Mouse (Mus musculus): ENCODE data around the gene Myo10. TPM values are rescaled to one million over a fixed set of nuclear protein-coding genes. Genes with fewer than 3 reads are reported as not detected.

Gene Myo10
- polyA plus RNA-seq, 1 experiment from 2014 or later, result 5.9 TPM

- TF ChIP-seq EP300 (IDR thresholded peaks at IDR 0.05; ENCODE audit: low read depth), result no peak
- TF ChIP-seq CTCF (IDR thresholded peaks at IDR 0.05; ENCODE audit: low read depth), result no peak
- H3K36me3 ChIP-seq (replicated peaks; ENCODE audit: insufficient read depth, low read length), result peaks cover 6% of the 10 kb centered on the region; the same call in 1 of the 2 replicates
- peaks cover 6% of the 10 kb centered on the region; the same call in 1 of the 2 replicates for H3K4me1 ChIP-seq (ENCODE audit: insufficient read depth)
- H3K27ac ChIP-seq (ENCODE audit: low read depth), result no peak overlapping the region
- no peak overlapping the region for H3K4me2 ChIP-seq (ENCODE audit: low read depth, low read length)
- WGBS (ENCODE audit: insufficient replicate concordance), result 65% methylated on average over 10 of the region's 10 CpGs
- H3K9me3 ChIP-seq (ENCODE audit: low read length), result no peaks in the 10 kb centered on the region
- no peak for ATAC-seq
- no peaks in the 10 kb centered on the region for H3K27me3 ChIP-seq (ENCODE audit: insufficient read depth, low read length)
- no peak overlapping the region for H3K9ac ChIP-seq (replicated peaks)
- H3K4me3 ChIP-seq (ENCODE audit: low read depth, low read length), result no peak overlapping the region
- DNase-seq, result no peak
Observed at GRCm38 (mm10) chr15:25758037-25758436, 135.7 kb downstream of the Myo10 start.

- no peak for TF ChIP-seq CTCF (IDR thresholded peaks at IDR 0.05; ENCODE audit: low read depth)
- ATAC-seq, result peak; percentile 68
- H3K4me1 ChIP-seq (ENCODE audit: insufficient read depth), result peaks cover 6% of the 10 kb centered on the region; the same call in 1 of the 2 replicates
- H3K4me3 ChIP-seq (ENCODE audit: low read depth, low read length), result no peak overlapping the region
- peaks cover 6% of the 10 kb centered on the region; the same call in 1 of the 2 replicates for H3K36me3 ChIP-seq (replicated peaks; ENCODE audit: insufficient read depth, low read length)
- DNase-seq, result peak; percentile 51
- H3K4me2 ChIP-seq (ENCODE audit: low read depth, low read length), result no peak overlapping the region
- 60% methylated on average over 15 of the region's 15 CpGs for WGBS (ENCODE audit: insufficient replicate concordance)
- H3K27me3 ChIP-seq (ENCODE audit: insufficient read depth, low read length), result no peaks in the 10 kb centered on the region
- no peak overlapping the region for H3K9ac ChIP-seq (replicated peaks)
- H3K9me3 ChIP-seq (ENCODE audit: low read length), result no peaks in the 10 kb centered on the region
- no peak overlapping the region for H3K27ac ChIP-seq (ENCODE audit: low read depth)
Observed at GRCm38 (mm10) chr15:25758500-25759086, 136.3 kb downstream of the Myo10 start.

- no peak overlapping the region for H3K4me3 ChIP-seq (ENCODE audit: low read depth, low read length)
- peaks cover 6% of the 10 kb centered on the region; the same call in 1 of the 2 replicates for H3K4me1 ChIP-seq (ENCODE audit: insufficient read depth)
- DNase-seq (no peak), ATAC-seq (no peak)
- peaks cover 6% of the 10 kb centered on the region; the same call in 1 of the 2 replicates for H3K36me3 ChIP-seq (replicated peaks; ENCODE audit: insufficient read depth, low read length)
- no peak overlapping the region for H3K4me2 ChIP-seq (ENCODE audit: low read depth, low read length)
- 91% methylated on average over 5 of the region's 5 CpGs for whole genome bisulfite sequencing (ENCODE audit: insufficient replicate concordance)
- no peaks in the 10 kb centered on the region for H3K9me3 ChIP-seq (ENCODE audit: low read length)
- H3K9ac ChIP-seq (replicated peaks), result no peak overlapping the region
- H3K27ac ChIP-seq (ENCODE audit: low read depth), result no peak overlapping the region
- H3K27me3 ChIP-seq (ENCODE audit: insufficient read depth, low read length), result no peaks in the 10 kb centered on the region
- no peak for TF ChIP-seq CTCF (IDR thresholded peaks at IDR 0.05; ENCODE audit: low read depth)
Observed at GRCm38 (mm10) chr15:25760304-25760703, 138.0 kb downstream of the Myo10 start.

GRCm38 (mm10) chr15:25761049-25761448 is 138.7 kb downstream of the Myo10 start:
- H3K4me1 ChIP-seq (ENCODE audit: insufficient read depth), result peaks cover 6% of the 10 kb centered on the region; the same call in 1 of the 2 replicates
- WGBS (ENCODE audit: insufficient replicate concordance), result 74% methylated on average over 2 of the region's 2 CpGs
- ATAC-seq (no peak), DNase-seq (no peak)
- TF ChIP-seq CTCF (IDR thresholded peaks at IDR 0.05; ENCODE audit: low read depth) (no peak), EP300 (IDR thresholded peaks at IDR 0.05; ENCODE audit: low read depth) (no peak)
- H3K9ac ChIP-seq (replicated peaks), result no peak overlapping the region
- peaks cover 6% of the 10 kb centered on the region; the same call in 1 of the 2 replicates for H3K36me3 ChIP-seq (replicated peaks; ENCODE audit: insufficient read depth, low read length)
- no peaks in the 10 kb centered on the region for H3K27me3 ChIP-seq (ENCODE audit: insufficient read depth, low read length)
- no peaks in the 10 kb centered on the region for H3K9me3 ChIP-seq (ENCODE audit: low read length)
- no peak overlapping the region for H3K4me2 ChIP-seq (ENCODE audit: low read depth, low read length)
- no peak overlapping the region for H3K4me3 ChIP-seq (ENCODE audit: low read depth, low read length)
- H3K27ac ChIP-seq (ENCODE audit: low read depth), result no peak overlapping the region

GRCm38 (mm10) chr15:25761800-25762211 is 139.5 kb downstream of the Myo10 start:
- H3K36me3 ChIP-seq (replicated peaks; ENCODE audit: insufficient read depth, low read length), result peaks cover 6% of the 10 kb centered on the region; the same call in 1 of the 2 replicates
- no peak overlapping the region for H3K27ac ChIP-seq (ENCODE audit: low read depth)
- no peak for DNase-seq
- TF ChIP-seq CTCF (IDR thresholded peaks at IDR 0.05; ENCODE audit: low read depth) (no peak), EP300 (IDR thresholded peaks at IDR 0.05; ENCODE audit: low read depth) (no peak)
- peaks cover 6% of the 10 kb centered on the region; the same call in 1 of the 2 replicates for H3K4me1 ChIP-seq (ENCODE audit: insufficient read depth)
- H3K4me2 ChIP-seq (ENCODE audit: low read depth, low read length), result no peak overlapping the region
- no peaks in the 10 kb centered on the region for H3K9me3 ChIP-seq (ENCODE audit: low read length)
- no peaks in the 10 kb centered on the region for H3K27me3 ChIP-seq (ENCODE audit: insufficient read depth, low read length)
- no peak for ATAC-seq
- no peak overlapping the region for H3K9ac ChIP-seq (replicated peaks)
- H3K4me3 ChIP-seq (ENCODE audit: low read depth, low read length), result no peak overlapping the region
- 71% methylated on average over 8 of the region's 8 CpGs for WGBS (ENCODE audit: insufficient replicate concordance)

- H3K9ac ChIP-seq (replicated peaks), result no peak overlapping the region
- H3K9me3 ChIP-seq (ENCODE audit: low read length), result no peaks in the 10 kb centered on the region
- H3K4me3 ChIP-seq (ENCODE audit: low read depth, low read length), result no peak overlapping the region
- no peak for TF ChIP-seq CTCF (IDR thresholded peaks at IDR 0.05; ENCODE audit: low read depth)
- TF ChIP-seq EP300 (IDR thresholded peaks at IDR 0.05; ENCODE audit: low read depth), result no peak
- H3K27me3 ChIP-seq (ENCODE audit: insufficient read depth, low read length), result no peaks in the 10 kb centered on the region
- DNase-seq (no peak), ATAC-seq (no peak)
- H3K36me3 ChIP-seq (replicated peaks; ENCODE audit: insufficient read depth, low read length), result peaks cover 6% of the 10 kb centered on the region; the same call in 1 of the 2 replicates
- no peak overlapping the region for H3K4me2 ChIP-seq (ENCODE audit: low read depth, low read length)
- no peak overlapping the region for H3K27ac ChIP-seq (ENCODE audit: low read depth)
- H3K4me1 ChIP-seq (ENCODE audit: insufficient read depth), result peaks cover 9% of the 10 kb centered on the region; the same call in 1 of the 2 replicates
- WGBS (ENCODE audit: insufficient replicate concordance), result 62% methylated on average over 8 of the region's 8 CpGs
Observed at GRCm38 (mm10) chr15:25762306-25762705, 140.0 kb downstream of the Myo10 start.
